Mouse (Mus musculus): ENCODE results near the gene Gm156.
"Not testable (repeated sequence)": the region's sequence is repeated elsewhere in the genome, so short reads cannot be mapped to it uniquely, and the experiment has no call there.

The Gm156 gene

DNA sequence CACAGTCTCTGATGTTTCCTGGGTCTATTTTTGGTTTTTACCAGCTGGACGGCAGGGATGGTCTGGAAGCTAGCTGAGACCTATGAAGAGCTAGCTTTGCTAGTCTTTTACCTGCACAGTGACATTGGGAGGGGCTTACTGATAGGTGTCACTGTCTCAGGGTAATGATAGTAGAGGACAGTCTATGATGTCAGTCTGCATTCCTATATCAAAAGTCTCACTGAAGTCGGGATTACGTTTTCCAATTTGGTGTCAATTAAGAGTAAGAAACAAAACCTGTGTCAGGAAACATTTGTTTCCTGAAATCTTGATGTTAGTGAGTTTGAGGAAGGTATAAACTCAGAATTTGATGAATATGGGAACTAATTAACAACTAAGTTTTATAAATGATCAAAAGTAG lies at the start of gene Gm156:
Gm156 (minus strand) TSS at position 101 of the 400 bp plus-strand sequence.
- not testable (repeated sequence) for DNase-seq (ENCODE audit: low read depth, low spot score)

DNA sequence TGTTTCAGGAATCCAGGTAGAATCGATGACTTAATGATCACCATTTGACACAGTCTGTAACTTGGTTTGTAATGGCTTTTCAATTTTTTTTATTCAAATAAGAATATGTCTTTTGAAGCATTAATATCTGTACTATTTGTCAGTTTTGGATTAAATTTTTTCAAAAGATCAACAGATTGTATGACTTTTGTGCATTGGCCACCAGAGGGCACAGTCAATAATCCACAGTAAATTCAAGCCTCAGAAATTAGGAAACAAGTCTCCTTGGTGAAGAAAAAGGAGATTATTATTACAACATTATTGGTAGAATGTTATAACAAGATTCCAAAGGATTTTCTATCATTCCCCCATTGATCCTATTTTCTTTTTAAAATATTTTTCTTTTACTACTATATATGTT lies 41.5 kb upstream of the Gm156 start:
- DNase-seq (ENCODE audit: low read depth, low spot score), result no peak

DNA sequence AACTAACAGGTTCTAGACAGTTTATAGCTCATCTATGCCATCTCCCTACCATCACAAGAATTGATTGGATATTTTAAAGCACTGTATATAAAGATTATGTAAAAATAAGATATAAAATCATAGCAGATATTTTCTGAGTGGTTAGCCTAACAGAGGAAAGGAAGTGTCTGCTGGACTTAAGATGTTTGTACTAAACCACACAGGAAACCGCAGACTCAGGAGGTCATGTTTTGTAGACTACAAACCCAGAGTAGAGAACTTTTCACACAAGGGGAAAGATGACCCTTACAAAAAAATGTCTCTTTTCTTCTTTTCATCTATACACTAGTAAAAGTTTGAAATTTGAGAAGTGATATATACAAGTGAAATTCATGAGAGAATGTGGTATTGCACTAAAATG lies 39.9 kb upstream of the Gm156 start:
- DNase-seq (ENCODE audit: low read depth, low spot score), result no peak

DNA sequence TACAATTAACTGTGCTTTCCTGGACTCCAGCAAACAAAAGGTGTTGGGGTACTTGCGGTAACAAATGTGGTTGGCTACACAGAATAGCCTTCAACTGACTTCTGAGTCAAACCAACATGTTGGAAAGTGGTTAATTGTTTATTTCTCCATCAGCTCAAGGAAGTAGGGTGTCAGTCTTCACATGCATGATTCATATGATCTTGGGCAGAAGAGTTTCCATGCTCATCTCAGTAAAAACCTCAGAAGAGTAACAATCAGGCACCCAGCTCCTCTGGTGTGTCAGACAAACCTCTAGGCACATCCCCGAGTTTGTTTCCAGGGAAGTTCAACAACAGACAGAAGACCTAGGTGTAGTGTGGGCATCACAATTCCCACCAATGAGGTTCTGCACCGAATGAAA lies 33.7 kb upstream of the Gm156 start:
- no peak for DNase-seq (ENCODE audit: low read depth, low spot score)

DNA sequence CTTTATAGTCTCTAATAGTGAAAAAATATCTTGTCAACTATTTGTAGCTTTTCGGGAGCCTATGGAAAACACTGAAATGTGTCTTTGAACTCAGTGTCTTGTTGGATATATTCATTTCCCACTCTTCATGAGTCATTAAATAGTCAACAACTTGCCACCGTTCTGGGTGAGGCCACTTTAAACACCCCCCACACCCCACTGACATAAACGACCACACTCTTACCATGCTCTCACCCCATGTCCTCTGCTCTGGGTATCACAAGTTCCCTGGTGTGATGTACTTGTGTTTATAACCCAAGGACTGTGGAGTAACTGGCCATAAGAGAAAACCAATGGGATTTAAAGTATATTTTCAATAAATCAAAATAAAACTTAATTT lies 36.4 kb downstream of the Gm156 start:
- DNase-seq (ENCODE audit: low read depth, low spot score), result no peak

DNA sequence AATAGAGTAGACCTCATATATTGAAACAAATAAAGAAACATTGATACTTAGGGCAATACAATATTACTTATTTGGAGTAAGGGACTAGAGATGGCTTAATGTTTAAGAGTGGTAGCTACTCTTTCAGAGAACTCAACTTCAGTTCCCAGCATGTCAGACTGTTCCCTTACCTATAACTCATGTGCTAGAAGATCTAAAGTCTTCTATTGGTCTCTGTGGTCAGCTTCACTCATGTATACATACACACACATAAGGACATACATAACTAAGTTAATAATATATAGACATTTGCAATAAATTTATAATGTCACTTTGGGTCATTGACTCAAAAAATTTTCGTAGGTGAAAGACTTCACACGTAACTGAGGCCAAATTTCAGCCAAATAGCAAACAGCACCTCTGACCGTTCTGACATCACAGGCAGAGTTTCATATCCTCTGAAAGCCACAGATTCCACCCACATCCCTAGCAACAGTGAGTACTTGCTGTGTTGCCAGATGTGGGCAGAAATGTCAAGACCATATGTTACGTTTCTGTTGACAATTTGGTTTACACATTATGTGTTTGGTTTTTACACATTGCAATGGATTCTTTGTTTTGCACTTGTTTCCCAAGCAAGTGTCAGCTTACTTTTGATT lies 36.9 kb downstream of the Gm156 start:
- no peak for DNase-seq (ENCODE audit: low read depth, low spot score)

DNA sequence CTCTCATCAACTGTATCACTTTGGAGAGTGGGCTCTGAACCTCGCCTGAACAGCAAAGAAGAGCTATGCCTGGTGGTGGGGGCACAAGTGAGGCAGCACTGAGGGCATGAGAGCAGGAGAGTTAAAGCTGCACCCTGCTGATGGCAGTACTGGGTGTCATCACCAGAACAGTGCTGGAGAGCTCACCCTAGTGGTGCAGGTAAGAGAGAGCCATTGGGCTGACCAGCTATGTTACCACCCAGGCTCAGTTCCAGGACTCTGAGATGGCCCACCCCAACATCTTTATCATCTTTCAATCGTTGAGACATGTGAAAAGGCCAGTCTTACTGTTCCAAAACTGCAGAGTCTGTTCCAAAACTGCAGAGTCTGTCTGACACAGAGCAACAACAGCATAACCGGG lies 37.9 kb downstream of the Gm156 start:
- no peak for DNase-seq (ENCODE audit: low read depth, low spot score)

DNA sequence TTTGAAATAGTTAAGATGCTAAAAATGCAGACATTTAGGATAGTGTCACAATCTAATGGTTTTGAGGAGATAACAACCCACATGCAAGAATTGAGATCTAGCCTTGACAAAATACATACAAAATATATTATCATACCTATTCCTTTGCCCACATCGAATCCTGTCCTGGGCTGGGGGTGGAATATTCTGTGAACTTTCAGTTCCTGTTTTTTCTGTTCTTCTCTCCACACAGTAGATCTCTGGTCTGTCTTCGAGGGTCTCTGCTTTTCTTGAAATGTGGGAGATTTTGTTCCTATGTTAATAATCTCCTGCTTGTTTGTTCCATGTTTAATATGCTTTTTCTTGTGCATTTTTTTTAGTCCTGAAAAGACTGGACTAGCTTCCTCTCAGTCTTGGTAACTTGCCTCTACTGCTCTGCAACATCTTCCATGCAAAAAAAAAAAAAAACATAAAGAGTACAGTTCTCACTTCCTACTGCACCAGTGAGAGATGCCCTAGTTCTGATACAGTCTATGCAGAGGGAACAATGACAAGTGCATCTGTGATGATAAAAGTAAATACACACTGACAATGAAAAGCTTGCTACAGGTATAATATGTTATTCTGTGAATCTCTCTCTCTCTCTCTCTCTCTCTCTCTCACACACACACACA lies 43.9 kb downstream of the Gm156 start, which contains the start of gene Klri2:
Klri2 (minus strand) TSS at position 416 of the 653 bp plus-strand sequence.
- DNase-seq (ENCODE audit: low read depth, low spot score), result no peak

DNA sequence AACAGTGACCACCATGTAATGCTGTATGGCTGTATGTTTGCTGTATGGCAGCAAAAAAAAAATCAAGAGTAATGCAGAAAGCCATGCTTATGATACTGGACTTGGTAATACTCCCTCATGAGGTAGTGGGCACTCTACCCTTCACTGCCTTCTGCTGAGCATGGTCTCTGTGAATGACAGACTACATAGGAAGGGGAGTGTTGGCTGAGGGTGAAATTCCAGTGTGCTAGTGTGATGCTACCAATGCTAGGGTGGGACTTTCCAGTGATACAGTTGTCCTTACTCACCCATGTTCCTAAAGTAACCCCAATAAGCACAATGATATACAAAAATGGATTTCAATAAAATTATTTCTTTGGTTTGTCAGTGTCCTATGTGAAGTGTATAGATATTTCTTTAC lies 47.7 kb downstream of the Gm156 start:
- no peak for DNase-seq (ENCODE audit: low read depth, low spot score)

DNA sequence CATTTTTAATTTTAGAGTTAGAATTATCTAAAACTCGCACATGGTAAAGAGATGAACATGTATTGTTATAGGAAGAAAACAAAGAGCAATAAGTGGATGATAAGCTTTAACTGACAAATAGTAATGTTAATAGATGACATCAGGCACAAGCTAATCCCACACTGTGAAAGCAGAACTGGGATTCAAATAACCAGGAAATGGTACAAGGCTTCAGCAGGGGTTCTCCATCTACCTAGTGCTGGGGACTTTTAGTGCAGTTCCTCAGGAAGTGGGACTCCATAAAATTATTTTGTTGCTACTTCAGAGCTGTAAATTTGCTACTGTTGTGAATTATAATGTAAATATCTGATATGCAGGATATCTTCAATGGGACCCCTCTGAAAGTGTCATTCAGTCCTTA lies 56.8 kb downstream of the Gm156 start:
- no peak for DNase-seq (ENCODE audit: low read depth, low spot score)

DNA sequence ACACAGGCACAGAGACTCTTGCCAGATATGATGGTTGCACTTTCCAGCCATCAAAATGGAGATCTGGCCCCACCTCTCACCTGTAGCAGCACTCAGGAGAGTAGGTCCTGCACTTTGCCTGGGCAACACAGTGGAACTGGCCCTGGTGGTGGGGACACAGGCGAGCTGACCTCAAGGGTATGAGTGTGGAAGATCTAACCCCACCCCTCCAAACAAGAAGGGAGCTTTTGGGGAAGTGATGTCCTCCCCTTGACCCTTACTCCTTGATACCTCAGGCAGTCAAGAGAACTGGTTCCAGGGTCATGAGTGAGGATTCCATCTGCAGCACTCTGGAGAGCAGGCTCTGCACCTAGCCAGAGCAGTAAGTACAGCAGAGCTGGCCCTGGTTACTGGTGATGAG lies 62.7 kb downstream of the Gm156 start:
- DNase-seq (ENCODE audit: low read depth, low spot score), result no peak

DNA sequence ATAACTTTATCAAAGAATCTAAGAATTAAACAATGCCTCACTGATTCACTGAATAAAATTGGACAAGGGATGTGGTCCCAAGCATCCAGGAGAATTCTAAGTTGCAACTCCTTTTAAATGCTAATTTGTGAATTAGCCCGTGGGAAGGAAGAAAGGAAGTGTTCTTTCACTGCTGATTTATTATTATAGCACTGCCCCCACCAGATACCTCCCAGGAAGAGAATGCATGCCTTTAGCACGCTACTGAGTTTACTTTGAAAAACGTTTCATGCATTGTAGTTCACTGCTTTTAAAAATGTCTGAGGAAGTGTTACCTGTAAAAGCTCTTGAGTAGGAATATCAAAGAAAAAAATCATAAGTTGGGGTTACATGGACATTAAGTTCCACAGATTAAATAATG lies 63.6 kb downstream of the Gm156 start:
- no peak for DNase-seq (ENCODE audit: low read depth, low spot score)

DNA sequence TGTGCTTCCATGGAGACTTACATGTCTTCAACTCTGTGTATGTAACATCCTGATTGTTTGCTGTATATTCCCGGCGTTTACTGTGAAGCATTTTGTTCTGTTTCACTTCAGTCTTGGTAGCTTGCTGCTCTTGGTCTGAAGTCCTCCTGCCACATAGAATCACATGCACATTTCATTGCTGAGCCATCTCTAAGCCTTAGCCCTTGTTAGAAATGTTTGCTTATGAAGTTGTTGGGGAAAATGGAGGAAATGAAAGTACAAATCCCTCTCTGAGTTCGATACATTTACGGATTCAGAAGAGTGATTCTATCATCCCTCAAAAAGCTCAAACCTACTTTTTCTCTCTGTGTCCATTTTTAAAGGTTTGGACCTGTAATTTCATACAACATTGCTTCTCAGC lies 67.0 kb downstream of the Gm156 start, which contains the start of gene Klri1:
Klri1 (minus strand) TSS at position 101 of the 400 bp plus-strand sequence.
- DNase-seq (ENCODE audit: low read depth, low spot score), result no peak

All from telencephalon, adult 2 months (tissue).